Mouse (Mus musculus): ENCODE measurements around the gene Pomgnt1. TPM values are rescaled to one million over a fixed set of nuclear protein-coding genes. Genes with fewer than 3 reads are reported as not detected.

Gene Pomgnt1
- polyA plus RNA-seq, 1 experiment from 2014 or later: 52.8 TPM

Other genes with a start within 250 kb of the Pomgnt1 start
- gene Kncn, start 239.4 kb upstream of the Pomgnt1 start, polyA plus RNA-seq (2015; fragmentation: Nextera tagmentation; extraction: Ambion mirVana): 0.09 TPM in 1 of 2 replicates, not detected in the other
- gene 6430628N08Rik, start 233.2 kb upstream of the Pomgnt1 start, polyA plus RNA-seq (2015; fragmentation: Nextera tagmentation; extraction: Ambion mirVana): 0.25 TPM in 1 of 2 replicates, not detected in the other
- gene Dmbx1, start 183.9 kb upstream of the Pomgnt1 start, polyA plus RNA-seq (2015; fragmentation: Nextera tagmentation; extraction: Ambion mirVana): 0.09 and 0.11 TPM in 2 replicates
- 4.7 and 5.5 TPM in 2 replicates for gene Faah, start 105.9 kb upstream of the Pomgnt1 start, polyA plus RNA-seq (2015; fragmentation: Nextera tagmentation; extraction: Ambion mirVana)
- 13.7 and 15.6 TPM in 2 replicates for gene Nsun4, start 70.0 kb upstream of the Pomgnt1 start, polyA plus RNA-seq (2015; fragmentation: Nextera tagmentation; extraction: Ambion mirVana)
- 477 and 508 TPM in 2 replicates for gene Uqcrh, start 48.8 kb upstream of the Pomgnt1 start, polyA plus RNA-seq (2015; fragmentation: Nextera tagmentation; extraction: Ambion mirVana)
- 54.3 and 59.7 TPM in 2 replicates for gene Lrrc41, start 48.6 kb upstream of the Pomgnt1 start, polyA plus RNA-seq (2015; fragmentation: Nextera tagmentation; extraction: Ambion mirVana)
- 45.8 and 48.7 TPM in 2 replicates for gene Rad54l, start 150 bp upstream of the Pomgnt1 start, polyA plus RNA-seq (2015; fragmentation: Nextera tagmentation; extraction: Ambion mirVana)
- gene Lurap1, start 27.5 kb downstream of the Pomgnt1 start, polyA plus RNA-seq (2015; fragmentation: Nextera tagmentation; extraction: Ambion mirVana): 2.0 and 2.3 TPM in 2 replicates
- gene Tspan1, start 43.8 kb downstream of the Pomgnt1 start, polyA plus RNA-seq (2015; fragmentation: Nextera tagmentation; extraction: Ambion mirVana): 0.22 TPM in 1 of 2 replicates, not detected in the other
- not detected in 2 replicates for gene 1700042G07Rik, start 49.5 kb downstream of the Pomgnt1 start, polyA plus RNA-seq (2015; fragmentation: Nextera tagmentation; extraction: Ambion mirVana)
- gene Gm49337, start 49.5 kb downstream of the Pomgnt1 start, polyA plus RNA-seq (2015; fragmentation: Nextera tagmentation; extraction: Ambion mirVana): not detected in 2 replicates
- 81.8 and 85.3 TPM in 2 replicates for gene Pik3r3, start 97.8 kb downstream of the Pomgnt1 start, polyA plus RNA-seq (2015; fragmentation: Nextera tagmentation; extraction: Ambion mirVana)

Data from forebrain, embryonic 13.5 days (tissue).